Mouse (Mus musculus): ENCODE data around the gene Gm16440.
"Not testable (repeated sequence)": the region's sequence is repeated elsewhere in the genome, so short reads cannot be mapped to it uniquely, and the experiment has no call there.

Gm16440 gene

GRCm38 (mm10) chr14:6390219-6390618 lies at the start of gene Gm16440:
Gm16440 (minus strand) TSS chr14:6390319.
- DNase-seq: not testable (repeated sequence)

DNA sequence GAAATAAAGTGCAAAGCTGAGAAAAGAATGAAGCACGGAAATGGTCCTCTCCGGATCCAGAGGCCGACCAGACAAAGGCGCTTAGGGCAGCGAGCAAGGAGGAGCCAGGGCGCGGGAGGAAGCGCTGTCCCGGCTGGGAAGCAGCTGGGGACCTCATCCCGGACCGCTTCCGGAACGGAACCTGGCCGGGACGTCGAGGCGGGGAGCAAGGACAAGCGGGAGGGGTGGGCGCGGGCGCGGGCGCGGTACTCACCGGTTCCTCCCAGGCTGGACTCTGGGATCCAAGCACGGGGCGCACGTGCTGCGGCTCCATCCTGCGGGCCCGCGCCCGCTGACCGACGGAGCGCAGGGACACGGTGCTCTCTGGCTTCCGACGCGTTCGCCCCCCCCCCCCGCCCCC lies 36.6 kb upstream of the Gm16440 start:
- peak; percentile 15 for DNase-seq

DNA sequence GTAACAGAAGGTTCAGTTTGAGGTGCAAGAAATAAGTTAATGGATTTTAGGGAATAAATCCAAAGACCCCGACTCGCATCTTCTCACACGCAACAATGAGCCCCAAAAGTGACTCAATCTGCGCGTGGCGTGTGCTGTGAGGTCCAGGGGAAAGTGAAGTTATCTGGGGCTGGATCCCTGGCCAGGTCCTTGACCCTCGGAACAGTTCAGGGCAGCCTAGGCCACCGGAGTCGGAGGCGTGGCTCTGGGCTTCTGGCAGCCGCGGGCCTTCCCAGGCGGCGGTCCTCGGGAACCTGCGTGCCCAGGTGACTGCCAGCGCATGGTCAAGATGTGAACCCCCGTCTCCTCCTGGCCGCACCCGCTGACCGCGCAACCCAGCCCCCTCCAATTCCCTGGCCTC lies 36.2 kb upstream of the Gm16440 start:
- not testable (repeated sequence) for DNase-seq

DNA sequence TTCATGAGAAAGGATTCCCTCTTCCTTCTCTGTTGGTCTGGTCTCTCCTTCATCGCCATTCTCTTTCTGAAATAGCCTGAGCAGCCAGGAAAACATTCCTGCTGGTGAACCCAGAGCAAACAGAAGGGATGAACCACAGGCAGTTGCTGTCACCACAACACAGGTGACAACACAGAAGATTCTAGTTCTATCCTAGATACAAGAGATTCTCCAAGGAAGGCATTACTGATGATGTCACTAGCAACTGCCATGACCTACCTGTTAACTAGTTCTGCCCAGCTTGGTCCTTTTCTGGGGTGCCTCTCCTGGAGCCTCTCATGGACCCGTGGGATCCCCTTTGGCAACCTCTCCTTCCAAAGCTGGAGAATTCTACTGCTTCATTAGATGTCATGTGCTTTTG lies 22.3 kb upstream of the Gm16440 start, which contains the start of gene Gm3591:
Gene Gm3591, minus strand, starts transcription at position 101 of the 400 bp plus-strand sequence.
- not testable (repeated sequence) for DNase-seq

DNA sequence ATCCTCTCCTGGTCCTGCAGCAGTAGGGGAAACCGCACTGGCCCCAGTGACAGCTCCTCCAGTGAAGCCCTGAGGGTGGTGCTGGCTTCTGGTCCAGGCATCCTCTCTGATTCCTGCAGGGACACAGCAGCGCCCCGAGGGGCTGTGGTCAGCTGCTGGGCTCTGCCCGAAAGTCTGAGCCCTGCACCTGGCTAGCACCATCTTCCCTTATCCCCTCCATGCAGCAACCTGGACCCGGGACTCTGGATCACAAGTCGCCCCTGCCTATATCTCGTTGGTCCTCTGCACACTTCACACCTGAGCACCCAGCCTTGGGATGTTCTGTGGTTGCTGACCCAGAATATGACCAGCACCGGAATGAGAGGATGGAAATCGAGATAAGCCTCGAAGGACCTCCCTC lies 46.5 kb downstream of the Gm16440 start, which contains the start of gene Gm3618:
Gene Gm3618, minus strand, starts transcription at position 101 of the 400 bp plus-strand sequence.
- DNase-seq: not testable (repeated sequence)
